Mouse (Mus musculus): ENCODE results near the gene Olfr263. TPM values are rescaled to one million over a fixed set of nuclear protein-coding genes. Genes with fewer than 3 reads are reported as not detected.
A peak's percentile ranks its signal among the peaks of the same experiment; 100 is the strongest.
"Not testable (repeated sequence)": the region's sequence is repeated elsewhere in the genome, so short reads cannot be mapped to it uniquely, and the experiment has no call there.

Olfr263 gene
- polyA plus RNA-seq (2014; fragmentation: Nextera tagmentation; extraction: Ambion mirVana): not detected in 2 replicates

DNA sequence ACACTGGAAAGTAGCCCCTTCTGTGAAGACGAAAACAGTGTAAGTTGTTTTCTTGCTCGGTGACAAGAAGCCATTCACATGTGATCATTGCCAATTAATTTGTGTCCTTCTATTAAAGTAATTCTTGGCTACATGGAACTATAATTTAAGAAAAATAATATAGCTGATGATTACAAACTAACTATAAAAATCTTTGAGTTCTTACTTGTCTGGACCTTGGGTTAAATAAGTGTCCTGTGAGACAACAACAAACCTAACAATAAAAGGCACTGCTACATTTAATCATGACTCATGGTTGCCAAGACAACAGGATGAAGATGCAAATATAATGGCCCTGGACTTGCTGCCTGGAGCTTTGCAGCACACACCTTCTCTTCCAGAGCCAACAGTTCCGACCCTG lies at the start of gene Olfr263:
Gene Olfr263 (plus strand): TSS at position 301 of the 400 bp plus-strand sequence.
- ATAC-seq (ENCODE audit: low FRiP score); H3K4me2 ChIP-seq (replicated peaks; ENCODE audit: low read depth, low read length); DNase-seq (ENCODE audit: low spot score); H3K27ac ChIP-seq (ENCODE audit: low read depth, low read length); H3K36me3 ChIP-seq (ENCODE audit: control insufficient read depth, insufficient read depth, low read length); H3K4me1 ChIP-seq (replicated peaks; ENCODE audit: control insufficient read depth, insufficient read depth, low read length); H3K9me3 ChIP-seq (ENCODE audit: control insufficient read depth, low read length); H3K27me3 ChIP-seq (ENCODE audit: control insufficient read depth, insufficient read depth, low read length); H3K4me3 ChIP-seq (ENCODE audit: low read depth, low read length); H3K9ac ChIP-seq (ENCODE audit: low read depth, low read length): not testable (repeated sequence)
- WGBS: 77% methylated on average over 3 of the region's 3 CpGs

DNA sequence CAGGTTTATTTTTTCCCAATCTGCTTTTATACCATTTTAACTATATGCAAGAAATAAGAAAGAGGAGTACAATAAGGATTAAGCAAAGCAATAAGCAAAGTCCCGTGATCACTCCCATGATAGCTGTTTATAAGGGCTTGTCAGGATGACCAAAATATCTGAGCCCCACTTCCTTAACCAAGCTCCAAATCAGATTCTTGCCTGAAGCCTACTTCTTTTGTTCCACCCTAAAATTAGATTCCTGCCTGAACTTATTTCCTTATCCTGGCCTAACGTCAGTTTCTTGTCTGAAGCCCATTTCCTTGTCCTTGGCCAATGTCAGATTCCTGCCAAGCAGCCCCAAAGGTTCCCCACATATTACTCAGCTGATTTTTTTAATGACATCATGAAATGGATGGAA lies 46.8 kb upstream of the Olfr263 start:
- WGBS: 83% methylated on average over 2 of the region's 2 CpGs
- no peak for ATAC-seq (ENCODE audit: low FRiP score)

DNA sequence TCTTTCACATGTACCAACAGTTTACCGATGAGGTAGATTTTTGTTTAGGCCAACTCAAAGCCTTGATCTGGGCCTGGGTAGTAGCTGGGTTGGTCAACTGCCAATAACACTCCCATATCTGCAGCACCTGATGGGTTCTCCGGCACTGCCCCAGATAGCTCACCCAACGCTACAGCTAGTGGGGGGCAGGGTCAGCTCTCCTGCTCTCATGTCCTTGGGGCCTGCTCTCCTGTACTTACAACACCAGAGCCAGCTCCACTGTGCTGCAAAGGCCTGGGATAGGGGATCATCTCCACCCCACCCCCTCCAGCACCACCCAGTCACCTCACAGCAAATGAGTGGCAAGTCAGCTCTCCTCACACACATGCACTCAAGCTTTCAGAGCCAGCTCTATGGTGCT lies 19.7 kb upstream of the Olfr263 start:
- DNase-seq (ENCODE audit: low spot score): no peak
- H3K9me3 ChIP-seq (ENCODE audit: control insufficient read depth, low read length): no peaks in the 10 kb centered on the region
- H3K27me3 ChIP-seq (ENCODE audit: control insufficient read depth, insufficient read depth, low read length): no peaks in the 10 kb centered on the region
- ATAC-seq (ENCODE audit: low FRiP score): no peak
- no peaks in the 10 kb centered on the region for H3K4me1 ChIP-seq (replicated peaks; ENCODE audit: control insufficient read depth, insufficient read depth, low read length)
- no peak overlapping the region for H3K27ac ChIP-seq (ENCODE audit: low read depth, low read length)
- no peak overlapping the region for H3K9ac ChIP-seq (ENCODE audit: low read depth, low read length)
- 97% methylated on average over 3 of the region's 3 CpGs for WGBS
- H3K36me3 ChIP-seq (ENCODE audit: control insufficient read depth, insufficient read depth, low read length): no peaks in the 10 kb centered on the region
- no peak overlapping the region for H3K4me2 ChIP-seq (replicated peaks; ENCODE audit: low read depth, low read length)
- H3K4me3 ChIP-seq (ENCODE audit: low read depth, low read length): no peak overlapping the region

More for the DNA sequence above, 46.8 kb upstream of the Olfr263 start:
- no peak for DNase-seq (ENCODE audit: low spot score)
- H3K27ac ChIP-seq (ENCODE audit: low read depth, low read length): no peak overlapping the region
- no peaks in the 10 kb centered on the region for H3K4me1 ChIP-seq (replicated peaks; ENCODE audit: control insufficient read depth, insufficient read depth, low read length)
- no peak overlapping the region for H3K9ac ChIP-seq (ENCODE audit: low read depth, low read length)
- H3K4me3 ChIP-seq (ENCODE audit: low read depth, low read length): no peak overlapping the region
- H3K9me3 ChIP-seq (ENCODE audit: control insufficient read depth, low read length): no peaks in the 10 kb centered on the region
- H3K36me3 ChIP-seq (ENCODE audit: control insufficient read depth, insufficient read depth, low read length): no peaks in the 10 kb centered on the region
- H3K4me2 ChIP-seq (replicated peaks; ENCODE audit: low read depth, low read length): no peak overlapping the region
- no peaks in the 10 kb centered on the region for H3K27me3 ChIP-seq (ENCODE audit: control insufficient read depth, insufficient read depth, low read length)

DNA sequence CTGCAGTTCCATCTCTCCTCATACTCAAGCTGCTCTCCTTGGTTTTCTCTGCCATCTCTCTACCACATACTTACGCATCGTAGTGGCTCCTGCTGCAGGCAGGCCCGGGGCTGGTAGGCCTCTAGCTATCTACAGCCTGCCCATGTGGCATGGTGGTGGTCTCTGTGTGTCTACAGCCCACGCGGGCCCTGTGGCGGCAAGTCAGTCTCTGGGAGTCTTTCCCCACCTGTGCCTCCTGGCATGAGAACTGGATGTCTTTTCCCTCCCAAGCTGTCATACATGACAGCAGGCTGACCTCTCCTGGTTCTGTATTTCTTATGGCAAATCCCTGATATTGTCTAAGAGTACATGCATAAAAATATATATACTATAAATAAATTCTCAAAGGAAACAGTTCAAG lies 19.0 kb upstream of the Olfr263 start:
- no peak for ATAC-seq (ENCODE audit: low FRiP score)
- 89% methylated on average over 6 of the region's 6 CpGs for WGBS

DNA sequence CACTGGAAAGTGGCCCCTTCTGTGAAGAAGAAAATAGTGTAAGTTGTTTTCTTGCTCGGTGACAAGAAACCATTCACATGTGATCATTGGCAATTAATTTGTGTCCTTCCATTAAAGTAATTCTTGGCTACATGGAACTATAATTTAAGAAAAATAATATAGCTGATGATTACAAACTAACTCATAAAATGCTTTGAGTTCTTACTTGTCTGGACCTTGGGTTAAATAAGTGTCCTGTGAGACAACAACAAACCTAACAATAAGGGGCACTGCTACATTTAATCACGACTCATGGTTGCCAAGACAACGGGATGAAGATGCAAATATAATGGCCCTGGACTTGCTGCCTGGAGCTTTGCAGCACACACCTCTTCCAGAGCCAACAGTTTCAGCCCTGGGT lies 18.3 kb upstream of the Olfr263 start, which contains the start of gene Olfr1369-ps1:
Gene Olfr1369-ps1 (plus strand): TSS at position 301 of the 400 bp plus-strand sequence.
- 77% methylated on average over 3 of the region's 3 CpGs for WGBS
- H3K9me3 ChIP-seq (ENCODE audit: control insufficient read depth, low read length); H3K4me1 ChIP-seq (replicated peaks; ENCODE audit: control insufficient read depth, insufficient read depth, low read length); H3K27ac ChIP-seq (ENCODE audit: low read depth, low read length); H3K27me3 ChIP-seq (ENCODE audit: control insufficient read depth, insufficient read depth, low read length); H3K9ac ChIP-seq (ENCODE audit: low read depth, low read length); H3K4me3 ChIP-seq (ENCODE audit: low read depth, low read length); ATAC-seq (ENCODE audit: low FRiP score); H3K4me2 ChIP-seq (replicated peaks; ENCODE audit: low read depth, low read length); H3K36me3 ChIP-seq (ENCODE audit: control insufficient read depth, insufficient read depth, low read length): not testable (repeated sequence)
- peak; percentile 1 for DNase-seq (ENCODE audit: low spot score)

More for the DNA sequence above, 19.0 kb upstream of the Olfr263 start:
- Histone ChIP-seq H3K4me3 (ENCODE audit: low read depth, low read length) (no peak overlapping the region), H3K27me3 (ENCODE audit: control insufficient read depth, insufficient read depth, low read length) (no peaks in the 10 kb centered on the region), H3K9me3 (ENCODE audit: control insufficient read depth, low read length) (no peaks in the 10 kb centered on the region), H3K36me3 (ENCODE audit: control insufficient read depth, insufficient read depth, low read length) (no peaks in the 10 kb centered on the region), H3K4me2 (replicated peaks; ENCODE audit: low read depth, low read length) (no peak overlapping the region), H3K27ac (ENCODE audit: low read depth, low read length) (no peak overlapping the region), H3K9ac (ENCODE audit: low read depth, low read length) (no peak overlapping the region), H3K4me1 (replicated peaks; ENCODE audit: control insufficient read depth, insufficient read depth, low read length) (no peaks in the 10 kb centered on the region)
- DNase-seq (ENCODE audit: low spot score): no peak

DNA sequence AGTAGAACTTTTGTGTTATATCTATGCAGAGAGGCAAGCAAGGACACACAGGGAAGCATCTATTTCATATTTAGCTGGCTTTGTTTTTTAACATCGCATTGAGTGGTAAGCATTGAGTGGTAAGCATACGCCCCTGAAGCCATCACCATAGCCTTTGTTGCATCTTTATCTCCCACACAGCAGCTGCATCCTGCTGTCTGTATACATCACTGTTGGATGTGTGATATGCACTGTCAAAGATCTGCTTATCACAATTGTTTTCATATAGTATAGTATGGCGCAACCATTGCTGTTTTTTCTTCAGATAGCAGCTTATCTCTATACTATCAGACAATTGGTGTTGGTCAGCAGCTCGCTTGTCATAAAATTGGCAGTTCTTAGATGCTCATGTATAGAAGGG lies 15.3 kb upstream of the Olfr263 start:
- Histone ChIP-seq H3K9me3 (ENCODE audit: control insufficient read depth, low read length) (no peaks in the 10 kb centered on the region), H3K9ac (ENCODE audit: low read depth, low read length) (no peak overlapping the region), H3K36me3 (ENCODE audit: control insufficient read depth, insufficient read depth, low read length) (no peaks in the 10 kb centered on the region), H3K4me1 (replicated peaks; ENCODE audit: control insufficient read depth, insufficient read depth, low read length) (no peaks in the 10 kb centered on the region), H3K27ac (ENCODE audit: low read depth, low read length) (no peak overlapping the region), H3K4me3 (ENCODE audit: low read depth, low read length) (no peak overlapping the region), H3K4me2 (replicated peaks; ENCODE audit: low read depth, low read length) (no peak overlapping the region), H3K27me3 (ENCODE audit: control insufficient read depth, insufficient read depth, low read length) (no peaks in the 10 kb centered on the region)
- no peak for ATAC-seq (ENCODE audit: low FRiP score)
- 85% methylated on average over 4 of the region's 4 CpGs for WGBS
- no peak for DNase-seq (ENCODE audit: low spot score)

DNA sequence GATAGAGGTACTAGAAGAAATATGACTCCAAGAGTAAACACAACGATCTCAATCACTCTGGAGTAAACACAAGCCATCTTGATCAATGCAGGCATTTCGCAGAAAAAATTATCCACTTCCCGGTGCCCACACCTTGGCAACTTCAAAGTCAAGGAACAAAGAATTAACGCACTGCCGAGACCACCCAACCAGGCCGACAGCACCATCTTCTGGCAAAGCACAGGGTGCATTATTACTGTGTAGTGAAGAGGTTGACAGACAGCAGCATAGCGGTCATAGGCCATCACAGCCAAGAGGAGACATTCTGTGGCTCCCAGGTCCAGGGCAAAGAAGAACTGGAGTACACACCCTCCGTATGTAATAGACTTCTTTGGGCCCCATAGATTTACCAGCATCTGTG lies 13.0 kb downstream of the Olfr263 start:
- ATAC-seq (ENCODE audit: low FRiP score) (no peak), DNase-seq (ENCODE audit: low spot score) (no peak)
- no peaks in the 10 kb centered on the region for H3K4me1 ChIP-seq (replicated peaks; ENCODE audit: control insufficient read depth, insufficient read depth, low read length)
- 48% methylated on average over 8 of the region's 8 CpGs for WGBS
- H3K27me3 ChIP-seq (ENCODE audit: control insufficient read depth, insufficient read depth, low read length): no peaks in the 10 kb centered on the region
- no peak overlapping the region for H3K27ac ChIP-seq (ENCODE audit: low read depth, low read length)
- no peak overlapping the region for H3K9ac ChIP-seq (ENCODE audit: low read depth, low read length)
- no peak overlapping the region for H3K4me2 ChIP-seq (replicated peaks; ENCODE audit: low read depth, low read length)
- H3K36me3 ChIP-seq (ENCODE audit: control insufficient read depth, insufficient read depth, low read length): no peaks in the 10 kb centered on the region
- H3K4me3 ChIP-seq (ENCODE audit: low read depth, low read length): no peak overlapping the region
- no peaks in the 10 kb centered on the region for H3K9me3 ChIP-seq (ENCODE audit: control insufficient read depth, low read length)

DNA sequence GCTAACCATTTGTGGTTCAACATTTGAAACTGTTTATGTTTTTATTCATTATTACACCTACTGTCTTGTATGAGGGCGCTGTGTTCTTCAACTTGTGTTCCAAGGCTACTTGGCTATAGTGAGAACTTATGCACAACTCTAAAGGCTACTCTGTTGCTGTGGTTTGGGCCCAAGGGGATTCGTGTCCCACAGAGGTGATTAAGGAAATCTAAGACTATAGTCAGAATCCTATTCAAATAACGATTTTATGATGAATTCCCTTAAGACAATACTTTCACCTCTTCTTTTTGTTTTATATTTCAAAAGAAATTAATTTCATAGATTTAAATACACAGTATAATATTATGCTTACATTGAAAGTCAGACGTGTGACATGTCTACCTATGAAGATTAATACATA lies 16.3 kb downstream of the Olfr263 start, which contains the start of gene Olfr1368:
Gene Olfr1368 (minus strand): TSS at position 101 of the 400 bp plus-strand sequence.
- Histone ChIP-seq H3K36me3 (ENCODE audit: control insufficient read depth, insufficient read depth, low read length) (no peaks in the 10 kb centered on the region), H3K4me1 (replicated peaks; ENCODE audit: control insufficient read depth, insufficient read depth, low read length) (no peaks in the 10 kb centered on the region), H3K9me3 (ENCODE audit: control insufficient read depth, low read length) (no peaks in the 10 kb centered on the region), H3K27me3 (ENCODE audit: control insufficient read depth, insufficient read depth, low read length) (no peaks in the 10 kb centered on the region), H3K27ac (ENCODE audit: low read depth, low read length) (no peak within 1 kb of the TSS), H3K4me3 (ENCODE audit: low read depth, low read length) (no peak within 1 kb of the TSS), H3K4me2 (replicated peaks; ENCODE audit: low read depth, low read length) (no peak within 1 kb of the TSS), H3K9ac (ENCODE audit: low read depth, low read length) (no peak within 1 kb of the TSS)
- ATAC-seq (ENCODE audit: low FRiP score) (no peak), DNase-seq (ENCODE audit: low spot score) (no peak)
- 74% methylated on average over 4 of the region's 4 CpGs for WGBS

DNA sequence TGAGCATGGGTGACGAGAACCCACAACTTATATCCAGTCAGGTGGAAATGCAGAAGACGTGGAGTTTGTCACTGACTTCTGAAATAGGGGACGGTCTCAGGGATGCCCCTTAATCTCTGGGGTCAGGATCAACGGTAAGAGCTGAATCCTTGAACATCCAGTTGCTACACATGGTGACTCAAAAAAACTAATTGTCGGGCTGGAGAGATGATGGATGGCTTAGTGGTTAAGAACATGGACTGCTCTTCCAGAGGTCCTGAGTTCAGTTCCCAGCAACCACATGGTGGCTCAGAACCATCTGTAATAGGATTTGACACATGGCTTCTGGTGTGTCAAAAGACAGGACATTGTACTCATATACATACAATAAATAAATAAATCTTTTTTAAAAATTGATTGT lies 26.4 kb downstream of the Olfr263 start:
- no peak overlapping the region for H3K4me3 ChIP-seq (ENCODE audit: low read depth, low read length)
- H3K36me3 ChIP-seq (ENCODE audit: control insufficient read depth, insufficient read depth, low read length): no peaks in the 10 kb centered on the region
- 79% methylated on average over 5 of the region's 5 CpGs for WGBS
- H3K4me1 ChIP-seq (replicated peaks; ENCODE audit: control insufficient read depth, insufficient read depth, low read length): no peaks in the 10 kb centered on the region
- DNase-seq (ENCODE audit: low spot score) (no peak), ATAC-seq (ENCODE audit: low FRiP score) (no peak)
- H3K4me2 ChIP-seq (replicated peaks; ENCODE audit: low read depth, low read length): no peak overlapping the region
- H3K9me3 ChIP-seq (ENCODE audit: control insufficient read depth, low read length): no peaks in the 10 kb centered on the region
- H3K27ac ChIP-seq (ENCODE audit: low read depth, low read length): no peak overlapping the region
- H3K9ac ChIP-seq (ENCODE audit: low read depth, low read length): no peak overlapping the region
- H3K27me3 ChIP-seq (ENCODE audit: control insufficient read depth, insufficient read depth, low read length): no peaks in the 10 kb centered on the region
